Mouse (Mus musculus): ENCODE data around the gene Slc35f6.

Slc35f6 gene

GRCm38 (mm10) chr5:30621844-30622176, 25.9 kb upstream of the Slc35f6 start:
- no peak for DNase-seq (ENCODE audit: low spot score)

GRCm38 (mm10) chr5:30622177-30622840, 25.4 kb upstream of the Slc35f6 start:
- peak; percentile 46 for DNase-seq (ENCODE audit: low spot score)

- peak; percentile 54 for DNase-seq (ENCODE audit: low spot score)
Observed at GRCm38 (mm10) chr5:30622841-30623185, 24.9 kb upstream of the Slc35f6 start.

GRCm38 (mm10) chr5:30623380-30623779, 24.4 kb upstream of the Slc35f6 start:
- DNase-seq (ENCODE audit: low spot score): no peak

- no peak for DNase-seq (ENCODE audit: low spot score)
Observed at GRCm38 (mm10) chr5:30624311-30624710, 23.4 kb upstream of the Slc35f6 start.

GRCm38 (mm10) chr5:30624908-30625307, 22.8 kb upstream of the Slc35f6 start:
- DNase-seq (ENCODE audit: low spot score): no peak

GRCm38 (mm10) chr5:30625379-30625778, 22.4 kb upstream of the Slc35f6 start:
- no peak for DNase-seq (ENCODE audit: low spot score)

GRCm38 (mm10) chr5:30626331-30627105, 21.2 kb upstream of the Slc35f6 start:
- no peak for DNase-seq (ENCODE audit: low spot score)

- no peak for DNase-seq (ENCODE audit: low spot score)
Observed at GRCm38 (mm10) chr5:30628511-30628910, 19.2 kb upstream of the Slc35f6 start.

GRCm38 (mm10) chr5:30630401-30630800, 17.3 kb upstream of the Slc35f6 start:
- no peak for DNase-seq (ENCODE audit: low spot score)

GRCm38 (mm10) chr5:30632134-30632533, 15.6 kb upstream of the Slc35f6 start:
- DNase-seq (ENCODE audit: low spot score): no peak

GRCm38 (mm10) chr5:30636994-30637393, 10.7 kb upstream of the Slc35f6 start:
- no peak for DNase-seq (ENCODE audit: low spot score)

GRCm38 (mm10) chr5:30638041-30638440, 9.7 kb upstream of the Slc35f6 start:
- DNase-seq (ENCODE audit: low spot score): peak; percentile 85

GRCm38 (mm10) chr5:30643477-30644179, 4.1 kb upstream of the Slc35f6 start:
- no peak for DNase-seq (ENCODE audit: low spot score)

GRCm38 (mm10) chr5:30646036-30646435, 1.7 kb upstream of the Slc35f6 start:
- DNase-seq (ENCODE audit: low spot score): no peak

- no peak for DNase-seq (ENCODE audit: low spot score)
Observed at GRCm38 (mm10) chr5:30647396-30647795, 337 bp upstream of the Slc35f6 start.

- no peak for DNase-seq (ENCODE audit: low spot score)
Observed at GRCm38 (mm10) chr5:30649558-30649957, 1.8 kb downstream of the Slc35f6 start.

- no peak for DNase-seq (ENCODE audit: low spot score)
Observed at GRCm38 (mm10) chr5:30650756-30651155, 3.0 kb downstream of the Slc35f6 start.

GRCm38 (mm10) chr5:30651554-30651953, 3.8 kb downstream of the Slc35f6 start:
- DNase-seq (ENCODE audit: low spot score): no peak

- no peak for DNase-seq (ENCODE audit: low spot score)
Observed at GRCm38 (mm10) chr5:30653246-30653645, 5.5 kb downstream of the Slc35f6 start.

- DNase-seq (ENCODE audit: low spot score): no peak
Observed at GRCm38 (mm10) chr5:30655042-30655441, 7.3 kb downstream of the Slc35f6 start.

GRCm38 (mm10) chr5:30655526-30656195, 7.9 kb downstream of the Slc35f6 start:
- DNase-seq (ENCODE audit: low spot score): no peak

GRCm38 (mm10) chr5:30659042-30659441, 11.3 kb downstream of the Slc35f6 start:
- no peak for DNase-seq (ENCODE audit: low spot score)

All from embryo, embryonic 10.5 days (tissue).